Mouse (Mus musculus) urinary bladder, postnatal 14 days (tissue): ENCODE results near the gene Slc7a11.
"Not testable (repeated sequence)": the region's sequence is repeated elsewhere in the genome, so short reads cannot be mapped to it uniquely, and the experiment has no call there.

Source experiments
- DNase-seq: peaks from one replicate; pipeline ENCODE4 v3.0.0; 2021; ENCODE audit warnings: low spot score

Slc7a11 gene

DNA sequence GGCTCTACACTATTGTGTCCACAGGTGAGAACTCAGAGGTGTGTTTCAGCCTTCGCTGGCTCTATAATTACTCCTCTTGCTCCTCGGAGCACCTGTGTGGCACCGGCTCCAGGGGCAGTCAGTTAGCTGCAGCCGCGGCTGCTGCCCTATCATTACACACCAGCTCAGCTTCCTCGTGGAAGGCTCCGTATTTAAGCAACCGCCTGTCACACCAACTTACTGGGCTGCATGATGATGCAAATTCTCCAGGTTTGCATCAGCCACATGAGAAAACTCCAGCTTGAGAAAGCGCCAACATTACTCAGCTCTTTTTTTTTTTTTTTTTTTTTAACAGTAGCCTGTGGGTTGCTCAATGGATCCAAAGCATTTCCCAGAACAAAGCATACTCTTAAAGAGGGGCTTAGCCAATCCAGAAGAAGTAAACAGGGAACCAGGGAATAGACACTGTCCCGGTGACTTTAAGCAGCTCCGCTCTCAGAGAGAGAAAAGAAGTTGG, at the start of gene Slc7a11:
Slc7a11 (minus strand) TSS at position 194 of the 496 bp plus-strand sequence.
- peak; percentile 39 for DNase-seq

DNA sequence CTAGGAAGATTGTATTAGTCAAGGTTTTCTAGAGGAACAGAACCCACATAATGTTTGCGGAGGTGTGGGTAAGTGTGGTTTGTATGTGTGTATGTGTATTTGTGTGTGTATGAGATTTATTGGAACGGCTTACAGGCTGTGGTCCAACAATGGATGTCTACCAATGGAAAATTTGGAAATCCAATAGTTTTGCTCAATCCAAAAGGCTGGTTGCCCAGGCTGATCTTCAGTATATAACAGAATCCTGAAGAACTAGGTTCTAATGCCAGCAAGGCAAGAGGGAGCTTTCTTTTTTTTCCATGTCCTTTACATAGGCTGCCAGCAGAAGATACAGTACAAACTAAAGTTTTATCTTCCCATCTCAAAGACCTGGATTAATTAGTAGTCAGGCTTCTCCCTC, 48.3 kb upstream of the Slc7a11 start:
- no peak for DNase-seq

DNA sequence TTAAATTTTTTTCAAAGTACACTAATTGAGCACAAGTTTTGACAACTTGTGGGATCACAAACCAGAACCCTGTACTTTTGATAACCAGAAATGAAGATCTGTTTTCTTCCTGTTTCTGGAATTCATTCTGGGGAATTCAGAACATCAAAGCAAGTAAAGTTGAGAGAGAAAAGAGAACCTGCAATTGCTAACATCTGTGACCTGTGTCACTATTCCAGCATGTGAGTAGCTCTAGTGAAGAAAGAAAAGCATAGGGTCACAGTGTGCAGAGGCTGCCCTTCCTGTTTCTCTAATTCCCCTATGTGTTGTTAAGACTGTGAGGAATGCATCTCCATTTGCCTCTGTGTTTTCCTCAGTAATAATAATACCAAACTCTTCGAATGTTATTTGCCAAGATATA, 40.7 kb upstream of the Slc7a11 start:
- no peak for DNase-seq

DNA sequence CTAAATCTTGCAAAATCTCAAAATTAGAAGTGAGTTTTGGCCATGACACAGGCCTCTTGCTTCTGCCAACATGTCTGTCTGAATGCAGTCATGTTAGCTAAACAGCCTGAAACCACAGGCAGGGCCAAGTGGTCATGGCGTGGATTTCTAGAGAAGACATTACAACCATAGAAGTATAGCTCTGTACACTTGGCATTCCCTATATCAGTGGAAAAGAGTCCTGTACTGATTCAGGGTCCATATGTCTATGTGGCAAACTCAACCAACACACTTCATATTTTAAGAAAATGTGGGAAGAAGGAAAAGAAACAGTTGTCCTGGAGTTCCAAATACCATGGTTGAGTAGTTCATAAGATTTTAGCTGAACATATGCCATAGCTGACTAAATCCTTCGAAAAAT, 18.8 kb upstream of the Slc7a11 start:
- no peak for DNase-seq

DNA sequence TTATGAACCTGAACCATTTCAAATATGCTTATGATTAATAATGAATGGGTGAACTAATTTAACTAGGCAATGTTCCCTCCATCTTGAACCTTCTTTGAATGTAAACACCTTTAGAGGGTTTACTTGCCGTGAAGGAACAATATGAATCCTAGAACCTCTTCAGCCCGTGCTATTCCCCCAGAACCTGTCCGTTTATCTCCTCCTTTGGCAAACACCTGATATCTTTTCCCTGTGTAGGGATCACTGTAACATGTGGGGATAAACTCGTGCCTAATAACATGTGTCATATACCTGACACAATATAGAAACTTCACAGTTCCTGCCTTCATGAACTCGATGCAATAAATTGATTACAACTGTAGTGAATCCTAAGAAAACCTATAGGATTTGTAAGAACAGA, 13.7 kb upstream of the Slc7a11 start:
- no peak for DNase-seq

DNA sequence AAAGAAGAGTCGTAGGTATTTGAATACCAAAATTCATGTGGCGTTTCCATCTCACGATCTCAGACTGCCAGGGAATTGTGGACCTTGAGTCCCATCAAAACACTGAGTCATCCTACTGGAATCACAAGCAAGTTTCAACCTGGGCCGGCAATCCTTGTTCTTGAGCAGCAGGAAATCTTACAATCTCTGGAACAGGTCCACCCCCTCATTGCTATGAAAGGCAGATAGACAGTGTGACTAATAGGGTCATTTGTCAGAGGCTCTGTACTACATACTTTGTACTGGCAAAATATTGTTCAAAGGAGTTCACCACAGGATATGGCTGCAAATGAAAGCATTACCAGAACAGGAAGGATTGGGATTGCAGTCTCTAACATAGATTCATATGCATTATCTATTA, 13.2 kb upstream of the Slc7a11 start:
- peak; percentile 65 for DNase-seq

DNA sequence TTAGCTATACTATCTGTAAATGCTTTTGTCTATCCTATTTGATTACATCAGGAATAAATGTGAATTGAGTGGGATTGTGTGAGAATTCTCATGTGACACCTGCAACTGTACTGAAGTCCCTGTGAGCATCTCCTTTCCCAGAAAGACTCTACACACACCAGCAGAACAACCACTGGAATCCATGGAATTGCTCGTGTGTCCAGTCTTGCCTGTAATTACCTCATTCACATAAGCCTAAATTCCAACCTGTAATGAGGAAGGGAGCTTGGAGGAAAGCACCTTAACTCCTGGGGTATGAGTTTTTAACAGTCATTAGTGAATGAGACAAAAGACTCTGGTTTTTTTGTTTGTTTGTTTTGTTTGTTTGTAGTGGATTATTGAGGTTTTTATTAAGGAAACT, 12.6 kb upstream of the Slc7a11 start:
- no peak for DNase-seq

DNA sequence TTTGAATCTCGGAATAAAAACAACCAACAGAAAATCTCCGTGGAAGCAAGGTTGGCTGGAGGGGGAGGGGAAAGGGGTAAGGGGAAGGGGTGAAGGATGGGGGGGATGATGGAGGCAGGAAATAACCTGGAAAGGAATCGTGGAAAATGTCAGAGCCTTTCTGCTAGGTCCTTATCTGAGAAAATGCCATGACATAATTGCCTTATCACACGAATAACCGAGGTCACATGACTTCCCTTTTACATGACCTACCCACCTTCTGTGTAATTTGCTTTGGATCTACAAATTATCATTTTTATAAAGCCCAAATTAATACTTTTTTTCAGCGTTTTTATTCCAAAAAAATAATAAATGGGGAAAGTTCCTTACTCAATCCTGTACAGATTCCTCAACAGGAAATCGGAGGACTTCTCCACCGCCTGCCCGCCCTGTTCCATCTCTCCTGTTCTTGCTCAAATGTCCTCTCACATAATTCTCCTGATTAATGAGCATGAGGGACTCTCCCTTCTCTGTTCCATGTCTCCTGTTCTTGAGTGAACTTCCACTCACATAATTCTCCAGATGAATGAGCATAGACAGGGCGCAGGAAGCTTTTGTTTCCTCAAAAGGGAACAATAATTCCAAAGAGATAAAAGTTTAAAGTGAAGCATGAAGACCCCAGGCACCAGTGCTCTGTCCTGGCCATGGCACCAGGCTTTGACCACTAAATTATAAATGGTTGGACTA, 1.8 kb upstream of the Slc7a11 start:
- DNase-seq = no peak

DNA sequence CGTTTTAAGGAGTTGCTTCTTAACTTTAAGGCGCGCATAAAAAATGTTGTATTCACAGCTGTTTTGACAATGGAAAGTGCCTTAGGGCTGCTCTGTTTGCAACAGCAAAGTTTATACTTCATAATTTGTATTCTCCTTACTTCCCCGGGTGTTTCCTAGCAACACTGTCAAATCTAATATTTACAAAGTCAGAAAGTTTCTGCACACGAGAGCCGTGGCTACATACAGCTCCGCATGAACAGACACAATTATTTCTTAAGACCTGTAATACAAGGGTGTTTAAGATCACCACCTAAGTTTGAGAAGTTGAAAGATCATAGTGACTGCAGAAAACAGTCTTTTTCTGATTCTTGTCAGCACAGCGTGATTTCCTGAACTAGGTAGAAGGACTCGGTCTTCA, 528 bp upstream of the Slc7a11 start:
- no peak for DNase-seq

DNA sequence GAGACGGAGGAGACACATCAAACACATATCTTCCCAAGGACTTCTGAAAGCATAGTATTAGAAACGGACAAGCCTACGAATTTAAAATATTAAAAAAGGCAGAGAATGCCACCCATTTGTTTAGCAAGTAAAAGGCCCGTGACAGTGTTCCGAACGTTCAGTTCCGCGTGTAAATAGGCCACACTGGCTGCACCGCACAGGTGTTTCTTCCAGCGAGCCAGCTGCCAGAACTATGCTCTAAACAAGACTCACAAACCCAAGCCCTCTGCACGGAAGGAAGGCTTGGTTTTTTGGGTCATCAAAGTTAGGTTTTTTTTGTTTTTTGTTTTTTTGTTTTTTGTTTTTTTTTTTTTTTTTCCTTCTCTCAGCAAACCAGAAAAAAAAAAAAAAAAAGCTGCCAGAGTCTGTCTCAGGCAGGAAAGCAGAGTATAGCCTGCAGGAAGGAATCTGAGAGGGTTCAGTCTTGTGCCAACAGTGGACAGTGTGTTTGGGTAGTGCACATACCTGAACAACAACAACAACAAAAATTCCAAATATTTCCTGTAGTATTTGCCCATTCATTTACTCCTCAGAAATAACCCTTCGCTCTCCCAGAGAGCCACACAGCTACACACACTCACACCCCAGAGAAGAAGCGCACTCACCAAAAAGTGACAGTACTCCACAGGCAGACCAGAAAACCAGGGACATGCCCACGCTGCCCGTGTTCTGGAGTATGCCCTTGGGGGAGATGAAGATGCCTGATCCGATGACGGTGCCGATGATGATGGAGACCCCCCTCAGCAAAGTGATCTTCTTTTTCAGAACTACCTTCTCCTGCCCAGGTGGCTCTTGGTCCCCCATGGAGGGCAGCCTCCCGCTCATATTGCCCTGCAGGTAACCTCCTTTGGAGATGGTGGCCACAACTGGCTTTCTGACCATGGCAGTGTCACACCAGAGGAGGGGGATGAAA, 797 bp downstream of the Slc7a11 start:
- no peak for DNase-seq

DNA sequence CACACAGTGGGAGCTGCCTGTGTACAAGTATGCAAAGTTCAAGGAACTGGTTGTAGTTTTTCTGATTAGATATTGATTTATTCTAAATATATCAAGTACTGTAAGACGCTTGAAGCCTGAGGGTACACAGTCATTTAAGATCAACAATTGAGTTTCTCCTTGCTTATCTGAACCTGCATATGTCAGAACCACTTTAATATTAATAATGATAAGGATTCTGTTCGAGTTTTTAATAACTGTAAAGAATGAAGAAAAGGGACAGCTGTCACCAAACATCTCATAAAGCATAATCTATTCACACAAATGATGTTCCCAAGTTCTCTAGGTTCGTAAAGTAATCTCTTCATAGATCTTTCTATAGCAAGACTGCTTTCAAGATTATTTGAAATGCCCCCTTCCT, 2.1 kb downstream of the Slc7a11 start:
- DNase-seq = no peak

DNA sequence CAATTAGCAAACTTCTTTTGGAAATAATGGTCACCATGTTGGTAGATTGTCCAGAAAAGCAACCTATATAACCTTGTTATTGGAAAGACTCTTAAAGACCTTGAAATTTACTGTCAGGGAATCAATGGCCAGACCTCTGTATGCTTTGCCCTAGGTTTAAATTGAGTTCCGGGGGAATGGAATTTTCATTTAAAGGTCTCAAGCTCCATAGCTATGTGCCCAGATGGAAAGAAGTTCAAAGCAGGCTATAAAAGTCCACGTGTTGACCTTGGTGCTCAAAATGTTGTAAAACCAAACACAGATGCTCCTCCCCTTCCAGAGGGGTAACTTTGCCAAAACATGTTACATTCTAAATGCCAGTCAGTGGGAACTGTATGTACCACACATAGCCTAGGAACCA, 3.0 kb downstream of the Slc7a11 start:
- no peak for DNase-seq

DNA sequence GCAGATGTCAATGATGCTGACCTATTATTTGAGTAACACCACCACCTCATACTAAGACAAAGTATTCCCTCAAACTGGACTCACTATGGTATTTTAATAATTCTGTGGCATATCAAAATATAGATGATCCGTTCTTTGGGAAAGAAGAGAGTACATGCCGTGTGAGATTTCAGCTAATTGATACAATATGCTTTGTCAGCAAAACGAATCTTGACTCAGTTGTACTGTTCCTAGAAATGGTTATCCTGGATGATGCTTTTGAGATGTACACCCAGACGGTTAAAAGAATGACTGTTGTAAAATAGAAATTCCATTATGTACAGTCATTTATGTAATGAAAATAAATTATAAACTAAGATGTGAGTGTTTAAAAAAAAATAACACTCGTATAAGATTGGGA, 4.0 kb downstream of the Slc7a11 start:
- DNase-seq = no peak

DNA sequence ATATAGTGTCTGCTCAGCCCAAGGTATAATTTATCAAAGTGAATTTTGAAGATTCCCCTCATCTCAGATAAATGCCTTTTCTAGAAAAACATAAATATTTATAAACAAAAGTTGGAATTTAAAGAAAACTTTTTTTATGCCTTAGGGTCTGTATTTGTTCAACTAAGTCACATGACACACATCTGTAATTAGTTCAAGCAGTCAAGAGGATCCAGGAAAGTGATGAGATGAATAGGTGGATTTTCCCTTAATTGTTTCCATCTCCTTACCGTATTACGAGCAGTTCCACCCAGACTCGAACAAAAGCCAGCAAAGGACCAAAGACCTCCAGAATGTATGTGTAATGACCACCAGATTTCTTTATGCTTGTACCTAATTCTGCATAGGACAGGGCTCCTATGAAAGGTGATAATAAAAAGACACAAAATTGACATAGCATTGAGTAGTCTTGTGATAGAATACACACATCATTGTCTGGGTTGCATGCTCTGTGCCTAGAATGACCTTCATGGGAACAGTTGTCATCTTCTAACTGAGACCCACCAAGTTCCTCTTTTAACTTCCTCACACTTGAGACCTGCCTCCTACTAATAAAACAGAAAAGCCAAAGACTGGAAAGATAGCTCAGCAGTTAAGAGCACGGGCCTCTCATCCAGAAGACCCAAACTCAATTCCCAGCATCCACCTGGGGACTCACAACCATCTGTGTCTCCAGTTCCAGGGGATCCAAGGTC, 4.7 kb downstream of the Slc7a11 start:
- DNase-seq = no peak

DNA sequence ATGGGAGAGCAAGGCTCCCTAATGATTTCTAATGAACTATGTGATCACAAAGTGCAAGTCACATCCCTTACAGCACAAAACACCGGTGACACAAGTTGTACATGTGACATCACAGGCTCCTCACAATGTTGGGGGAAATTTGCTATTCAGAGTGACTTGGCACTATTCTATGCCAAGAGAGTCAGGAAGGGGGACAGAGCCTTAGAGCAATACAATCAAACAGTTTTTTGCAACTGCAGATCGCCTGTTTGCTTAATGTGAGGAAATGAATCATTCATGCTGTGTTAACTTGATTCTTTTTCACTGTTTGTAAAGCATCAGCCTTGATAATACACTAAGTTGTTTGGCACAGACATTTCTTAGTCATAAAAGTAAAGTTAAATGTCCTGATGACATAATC, 5.3 kb downstream of the Slc7a11 start:
- not testable (repeated sequence) for DNase-seq

DNA sequence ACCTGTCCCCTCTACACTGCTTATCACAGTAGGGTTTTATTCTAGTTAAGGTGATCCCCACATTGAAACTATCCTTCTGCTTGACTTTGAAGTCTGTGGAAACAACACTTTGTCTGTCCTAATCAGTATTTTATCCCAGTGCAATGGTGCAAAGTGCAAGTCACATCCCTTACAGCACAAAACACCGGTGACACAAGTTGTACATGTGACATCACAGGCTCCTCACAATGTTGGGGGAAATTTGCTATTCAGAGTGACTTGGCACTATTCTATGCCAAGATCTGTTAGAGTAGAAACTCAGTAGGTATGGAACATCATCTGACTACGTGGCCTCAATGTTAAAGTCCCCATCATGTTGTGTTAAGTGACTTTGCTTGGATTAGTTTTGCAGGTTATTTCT, 7.0 kb downstream of the Slc7a11 start:
- not testable (repeated sequence) for DNase-seq

DNA sequence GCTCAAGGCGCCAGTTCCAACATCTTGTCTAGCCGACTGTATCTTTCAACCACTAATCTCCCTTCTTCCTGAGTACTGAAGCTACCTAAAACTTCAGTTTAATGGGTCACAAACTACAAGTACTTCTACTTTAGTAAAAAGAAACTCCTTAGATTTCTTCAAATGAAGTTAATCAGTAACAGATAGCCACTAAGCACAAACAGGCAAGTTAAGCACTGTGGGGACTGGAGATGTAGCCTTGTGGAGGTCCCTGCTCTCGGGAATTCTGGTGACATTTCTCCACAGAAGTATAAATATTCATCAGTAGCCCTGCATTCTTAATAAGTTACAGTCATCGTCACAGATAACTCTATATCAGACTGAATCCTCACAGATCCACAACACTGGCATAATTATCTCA, 9.6 kb downstream of the Slc7a11 start:
- no peak for DNase-seq

DNA sequence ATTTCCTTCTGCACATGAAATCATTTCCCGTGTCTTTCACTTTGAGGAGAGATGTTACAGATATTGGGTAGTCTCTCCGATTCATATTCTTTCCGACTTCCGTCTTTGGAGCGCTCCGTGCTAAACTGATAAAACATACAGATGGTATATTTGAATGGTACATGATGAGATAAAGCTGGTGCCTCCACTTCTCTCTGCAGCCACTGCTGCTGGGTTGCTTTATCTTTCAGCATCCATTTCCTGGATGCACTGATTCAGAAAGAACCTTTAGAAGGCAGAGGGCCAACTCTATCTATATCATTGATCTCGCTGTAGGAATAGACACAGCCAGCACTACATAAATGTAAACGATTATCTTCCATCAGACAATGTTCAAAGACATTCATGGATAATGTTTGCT, 12.6 kb downstream of the Slc7a11 start:
- no peak for DNase-seq

DNA sequence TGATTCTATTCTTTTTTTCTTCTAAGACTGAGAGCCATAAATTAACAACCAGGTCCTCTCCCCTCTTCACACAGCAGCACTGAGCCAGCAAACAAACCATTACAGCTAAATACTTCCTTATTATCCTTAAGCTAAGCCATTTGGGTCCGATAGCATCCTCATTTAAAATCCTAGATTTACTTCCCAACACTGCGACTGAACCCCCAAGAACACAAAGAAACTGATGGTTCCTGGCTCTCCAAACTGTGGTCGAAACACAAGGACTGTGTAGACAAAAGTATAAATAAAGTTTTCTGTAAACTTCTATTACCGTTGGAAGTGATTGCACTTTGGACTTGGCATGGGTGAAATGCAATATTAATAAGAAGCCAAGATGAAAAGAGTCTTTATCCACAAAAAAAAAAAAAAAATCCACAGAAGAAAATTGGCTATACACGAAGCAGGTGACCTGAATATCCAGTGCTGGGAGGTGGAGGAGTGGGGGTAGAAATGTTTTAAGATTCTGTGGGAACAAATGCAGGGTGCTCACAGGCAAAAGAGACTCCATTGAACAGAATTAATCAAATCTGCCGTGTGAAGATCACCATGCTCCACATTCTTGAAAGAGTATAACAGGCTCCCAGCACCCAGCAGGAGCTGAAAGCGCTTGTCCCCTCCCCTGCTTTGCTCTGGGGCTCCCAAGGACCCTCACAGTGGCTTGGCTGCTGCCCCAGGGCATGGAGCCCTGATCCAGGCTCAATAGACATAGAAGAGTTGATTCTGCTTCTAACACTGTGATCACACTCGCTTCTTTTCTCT, 21.7 kb downstream of the Slc7a11 start:
- no peak for DNase-seq

DNA sequence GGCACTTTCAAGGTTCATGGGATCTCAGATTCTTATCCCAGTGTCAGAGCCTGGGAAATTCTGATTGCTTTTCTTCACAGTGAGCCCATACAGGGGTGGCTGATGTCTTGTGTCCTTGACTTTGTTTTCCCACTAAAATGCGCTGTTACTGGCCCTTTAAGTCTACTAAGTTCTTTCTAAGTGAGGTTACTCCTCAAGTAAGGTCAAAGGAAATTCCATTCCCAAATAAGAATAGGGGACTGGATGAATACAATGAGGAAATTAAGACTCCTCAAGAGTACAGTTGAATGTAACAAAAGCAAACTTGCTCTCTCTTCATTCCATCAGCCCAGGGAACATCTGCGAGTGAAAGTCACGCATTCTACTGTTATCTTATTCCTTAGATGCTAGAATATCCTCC, 24.3 kb downstream of the Slc7a11 start:
- no peak for DNase-seq

DNA sequence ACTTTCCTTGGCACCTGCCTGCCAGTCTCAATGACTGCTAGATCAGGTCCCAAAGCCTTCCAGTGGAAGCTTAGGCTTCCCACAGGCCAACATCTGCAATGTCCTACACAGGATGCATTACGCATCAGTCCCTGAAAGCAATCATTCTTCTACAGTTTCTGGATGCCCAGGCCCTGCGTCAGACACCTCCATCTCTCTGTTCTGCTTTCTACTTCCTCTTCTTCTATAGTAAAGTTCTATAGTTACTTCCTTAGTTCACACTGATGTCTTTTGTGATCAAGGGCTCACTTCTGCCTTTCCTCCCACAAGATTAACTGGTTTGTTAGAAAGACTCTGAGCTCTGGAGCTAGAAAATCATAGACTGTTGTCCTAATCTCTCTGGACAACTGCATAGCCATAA, 36.6 kb downstream of the Slc7a11 start:
- no peak for DNase-seq

DNA sequence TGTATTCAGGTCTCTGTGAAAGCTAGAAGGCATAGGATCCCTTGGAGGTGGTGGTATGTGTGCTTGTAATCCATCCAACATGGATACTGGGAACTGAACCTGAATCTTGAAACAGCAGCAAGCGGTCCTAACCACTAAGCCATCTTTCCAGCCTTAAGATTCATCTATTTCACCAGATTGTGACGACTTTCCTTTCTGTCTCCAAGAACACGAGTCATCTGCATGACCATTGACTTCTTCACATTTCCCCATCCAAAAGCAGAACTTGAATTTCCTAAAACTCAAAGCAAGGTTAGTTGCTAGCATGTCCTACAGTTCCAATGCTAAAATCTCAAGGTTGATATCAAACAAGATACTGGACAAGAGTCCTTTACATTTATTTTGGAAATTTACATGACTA, 37.5 kb downstream of the Slc7a11 start:
- DNase-seq = no peak
